Mouse (Mus musculus) v-Abl transformed pro-B cells (cell line): ENCODE measurements at regions not wholly inside any gene's neighbourhood (a gene's known extent, or its start where the extent isn't known, plus 50 kb on each side); places are given as distances from the start of the nearest gene placed in this dataset.
"Not testable (repeated sequence)": the region's sequence is repeated elsewhere in the genome, so short reads cannot be mapped to it uniquely, and the experiment has no call there.

ENCODE experiments used
- in situ Hi-C, 2 experiments: fragments of 400-800 bp; cut with MboI; formaldehyde crosslinking; loops; one replicate each; pipeline ENCODE4 v1.15.1; 2025; ENCODE audit not compliant: unreplicated experiment in 2 of 2

GRCm38 (mm10) chr6:81808712-81809111, 114.8 kb upstream of the Gcfc2 start:
- in situ Hi-C loops = no loop called here

GRCm38 (mm10) chr6:81815248-81815961, 108.1 kb upstream of the Gcfc2 start:
- in situ Hi-C loops = no loop called here

- in situ Hi-C loops = no loop called here
Measured at GRCm38 (mm10) chr6:81815962-81816338, 107.5 kb upstream of the Gcfc2 start.

GRCm38 (mm10) chr6:81817050-81817827, 106.2 kb upstream of the Gcfc2 start:
- in situ Hi-C loops = no loop called here

GRCm38 (mm10) chr6:81818573-81818972, 104.9 kb upstream of the Gcfc2 start:
- in situ Hi-C loops = no loop called here

GRCm38 (mm10) chr6:81820078-81820477, 103.4 kb upstream of the Gcfc2 start:
- in situ Hi-C loops = no loop called here

GRCm38 (mm10) chr6:81839474-81840153, 83.9 kb upstream of the Gcfc2 start:
- in situ Hi-C loops = no loop called here

- in situ Hi-C loops = not testable (repeated sequence)
Measured at GRCm38 (mm10) chr6:81868207-81868606, 55.3 kb upstream of the Gcfc2 start.
